Mouse (Mus musculus) inflammation-experienced regulatory T-cells, adult 6 months (primary cell): ENCODE measurements around the gene Zfp618. TPM values are rescaled to one million over a fixed set of nuclear protein-coding genes. Genes with fewer than 3 reads are reported as not detected.

Experiments
- ATAC-seq: one replicate; pipeline ENCODE4 v1.8.0; 2017
- polyA plus RNA-seq, 3 experiments: library from polyadenylated mRNA; unstranded; fragments of 100-300 nt; shearing (Covaris generic); gene quantifications; one replicate each; pipeline ENCODE4 v1.2.1; 2017

Zfp618 gene
- polyA plus RNA-seq, 3 experiments from 2014 or later: 0.05 to 0.31 TPM; not detected in 1

DNA sequence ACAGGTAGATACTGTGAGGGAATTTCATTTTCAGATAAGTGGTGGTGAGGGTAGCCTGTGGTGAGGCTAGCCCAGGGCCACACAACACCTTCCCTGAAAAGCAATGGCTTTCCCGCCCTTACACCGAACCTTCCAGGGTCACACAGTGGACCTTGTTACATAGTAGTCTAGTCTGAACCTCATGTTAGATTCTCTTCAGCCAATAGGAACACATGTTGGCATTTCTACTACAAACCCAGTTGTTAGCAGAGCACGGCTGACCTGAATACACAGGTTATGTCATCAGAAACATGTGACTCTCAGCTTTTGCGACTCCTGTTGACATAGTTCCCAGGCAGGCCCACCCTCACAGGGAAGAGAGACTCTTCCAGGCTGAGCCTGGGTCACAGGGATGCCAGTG is 33.9 kb downstream of the Zfp618 start:
- no peak for ATAC-seq

DNA sequence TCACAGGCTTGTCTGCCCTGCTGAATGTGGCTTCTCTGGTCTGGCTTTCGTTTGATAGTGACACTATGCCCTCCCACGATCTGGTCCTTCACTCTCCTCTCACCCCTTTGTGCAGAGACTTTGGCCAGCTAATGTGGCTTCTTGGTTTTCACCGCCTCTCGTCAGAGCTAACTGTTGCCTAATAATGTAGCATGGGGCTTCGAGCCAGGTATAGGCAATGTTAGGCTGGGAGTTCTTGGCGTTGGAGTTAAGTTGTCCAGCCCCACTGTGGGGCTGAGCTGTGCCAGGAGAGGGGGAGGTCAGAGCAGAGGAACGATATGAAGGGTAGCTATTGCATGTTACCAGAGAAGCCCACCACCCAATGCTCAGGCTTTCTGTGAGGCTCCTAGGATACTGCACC is 34.5 kb downstream of the Zfp618 start:
- ATAC-seq: no peak

DNA sequence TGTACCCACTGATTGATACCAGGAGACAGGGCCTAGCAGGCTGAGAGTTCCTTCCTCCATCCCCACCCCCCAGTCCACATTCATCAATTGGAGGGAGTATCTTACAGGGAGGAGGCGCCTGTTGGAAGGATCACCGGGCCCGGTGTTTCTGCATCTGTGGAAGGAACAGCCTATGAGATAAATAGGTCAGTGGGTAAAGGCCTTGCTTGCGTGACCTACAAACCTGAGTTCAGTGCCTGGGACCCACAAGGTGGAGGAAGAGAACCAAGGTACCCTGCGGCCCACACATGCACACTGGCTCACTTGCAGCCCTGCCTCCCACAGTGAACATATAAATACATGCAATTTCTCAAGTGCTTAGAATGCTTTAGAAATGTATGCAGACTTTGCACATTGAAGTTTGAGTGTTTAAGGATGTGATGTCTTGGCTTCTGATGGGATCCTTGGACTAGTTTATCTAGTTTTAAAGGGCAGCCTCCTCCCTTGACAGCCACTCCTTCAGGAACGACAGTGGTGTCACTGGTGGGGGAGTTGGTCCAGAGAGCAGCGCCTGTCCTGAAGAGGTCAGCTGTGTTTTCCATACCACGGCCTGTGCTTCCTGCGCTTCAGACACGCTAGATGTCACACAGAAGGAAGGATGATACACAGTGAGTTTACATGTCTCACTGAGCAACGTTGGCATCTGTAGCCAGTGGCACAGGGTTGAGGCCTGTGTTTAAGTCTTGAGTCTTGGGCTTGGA is 35.1 kb downstream of the Zfp618 start:
- no peak for ATAC-seq

DNA sequence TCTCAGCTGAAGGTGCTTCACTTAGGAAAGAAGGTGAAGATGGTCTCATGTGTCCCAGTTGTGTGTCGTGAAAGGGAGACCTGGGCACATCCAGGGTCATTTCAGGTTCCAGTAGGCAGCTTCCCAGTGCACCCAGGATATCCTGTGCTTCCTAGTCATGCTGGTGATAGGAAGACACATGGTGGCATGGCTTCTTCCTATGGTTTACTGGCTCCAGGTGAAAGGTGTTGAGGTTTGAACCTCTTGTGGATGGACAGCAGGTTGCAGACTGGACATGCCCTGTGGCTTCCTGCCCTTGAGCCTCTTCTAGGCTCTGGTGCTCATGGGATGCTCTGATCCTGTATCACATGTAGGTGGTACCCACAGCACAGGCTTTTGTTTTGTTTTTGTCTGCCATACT is 37.0 kb downstream of the Zfp618 start:
- no peak for ATAC-seq

- ATAC-seq: no peak
These were observed 39.1 kb downstream of the Zfp618 start for GRCm38 (mm10) chr4:63004519-63004918.

DNA sequence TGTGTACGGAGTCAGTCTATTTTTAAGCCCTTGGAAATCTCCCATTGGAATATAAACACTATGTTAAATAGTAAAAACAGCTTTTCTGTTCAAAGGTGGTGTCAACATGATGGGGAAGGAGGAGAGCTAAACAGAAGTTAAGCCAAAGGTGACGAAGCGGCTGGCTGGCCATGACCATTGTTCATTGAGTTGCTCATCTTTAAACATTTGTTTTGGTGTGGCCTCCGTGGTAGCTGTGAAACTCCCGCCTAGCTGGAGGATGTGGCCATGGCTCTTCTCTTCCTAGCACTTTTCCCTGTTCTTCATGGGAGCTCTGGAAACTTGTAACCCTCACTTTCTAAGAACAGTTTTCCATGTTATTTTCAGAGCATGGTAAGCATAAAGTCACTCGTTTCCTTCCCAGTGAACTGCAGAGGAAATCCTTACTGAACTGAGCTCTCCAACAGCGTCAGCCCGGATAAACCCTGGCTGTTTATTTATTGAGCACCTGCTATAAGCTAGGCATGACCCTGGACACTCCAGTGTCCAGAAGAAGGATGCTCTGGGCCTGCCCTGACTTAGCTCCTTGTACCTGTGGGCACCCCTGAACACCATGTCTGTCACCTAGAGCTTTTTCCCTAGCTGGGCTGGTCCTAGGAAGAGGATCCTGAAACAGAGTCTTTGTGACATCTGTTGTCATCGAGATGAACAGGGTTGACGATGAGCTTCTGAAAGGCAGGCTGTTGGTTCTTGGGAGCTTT is 40.2 kb downstream of the Zfp618 start:
- ATAC-seq: no peak

DNA sequence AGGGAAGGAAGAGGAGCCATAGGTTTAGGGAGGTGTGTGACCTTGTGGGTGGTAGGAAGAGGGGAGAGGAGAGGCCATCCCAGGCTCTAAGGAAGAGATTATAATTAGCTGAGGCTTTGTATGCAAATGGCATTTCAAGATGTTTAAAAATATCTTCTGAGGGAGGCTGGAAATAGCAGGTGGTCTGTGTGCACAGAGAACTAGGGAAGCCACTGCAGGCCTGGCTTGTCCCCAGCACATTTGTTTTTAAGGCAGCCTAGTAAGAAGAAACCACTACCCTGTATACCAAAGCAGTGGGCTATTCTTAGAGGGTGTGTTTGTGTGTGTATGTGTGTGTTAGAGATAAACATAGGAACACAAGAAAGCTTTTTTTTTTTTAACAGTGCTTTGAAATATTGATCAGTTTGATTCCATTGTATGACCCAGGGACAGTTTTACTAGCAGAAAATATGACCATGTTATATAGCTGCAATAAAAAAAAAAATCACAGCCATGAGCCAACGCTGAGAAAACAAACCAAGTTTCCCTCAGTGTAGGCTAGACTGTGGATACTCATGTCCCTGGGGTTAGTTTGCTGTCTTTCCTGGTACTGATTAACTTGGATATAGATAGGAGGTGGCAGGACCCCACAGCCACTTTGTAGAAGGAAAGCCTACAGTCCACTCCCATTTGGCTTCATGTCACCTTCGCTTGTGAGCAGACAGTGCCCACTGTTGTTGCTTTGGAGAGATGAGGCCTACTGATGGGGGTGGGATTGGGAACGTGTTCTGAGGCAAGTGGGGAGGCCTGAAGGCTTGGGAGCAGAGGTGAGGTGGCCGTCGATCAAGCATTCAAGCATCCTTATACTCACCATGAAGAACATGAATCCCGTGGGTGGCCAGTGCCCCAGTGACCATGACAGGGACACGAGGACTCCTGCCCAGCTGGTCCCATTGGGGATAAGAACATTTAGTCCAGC is 41.1 kb downstream of the Zfp618 start:
- ATAC-seq: no peak

DNA sequence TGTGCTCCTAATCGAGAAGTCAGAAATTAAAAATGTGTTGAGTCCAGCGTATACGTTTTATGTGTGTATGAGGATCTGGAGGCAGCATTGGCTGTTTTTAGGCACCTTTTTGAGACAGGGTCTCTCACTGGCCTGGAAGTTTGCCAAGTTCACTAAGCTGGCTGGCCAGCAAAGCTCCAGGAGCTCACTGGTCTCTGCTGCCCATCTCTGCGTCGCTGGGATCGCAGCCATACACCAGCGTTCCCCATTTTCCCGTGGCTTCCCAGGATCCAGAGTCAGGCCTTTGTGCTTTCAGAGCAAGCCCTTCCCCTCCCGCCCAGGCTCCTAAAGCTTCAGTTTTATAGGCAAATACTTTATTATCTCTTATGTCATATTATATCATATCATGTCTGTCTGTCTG is 42.8 kb downstream of the Zfp618 start:
- no peak for ATAC-seq

GRCm38 (mm10) chr4:63008822-63009221 is 43.4 kb downstream of the Zfp618 start:
- ATAC-seq: no peak

GRCm38 (mm10) chr4:63009821-63010220 is 44.4 kb downstream of the Zfp618 start:
- no peak for ATAC-seq

GRCm38 (mm10) chr4:63010226-63010625 is 44.9 kb downstream of the Zfp618 start:
- no peak for ATAC-seq

GRCm38 (mm10) chr4:63018616-63019015 is 53.2 kb downstream of the Zfp618 start:
- ATAC-seq: no peak

DNA sequence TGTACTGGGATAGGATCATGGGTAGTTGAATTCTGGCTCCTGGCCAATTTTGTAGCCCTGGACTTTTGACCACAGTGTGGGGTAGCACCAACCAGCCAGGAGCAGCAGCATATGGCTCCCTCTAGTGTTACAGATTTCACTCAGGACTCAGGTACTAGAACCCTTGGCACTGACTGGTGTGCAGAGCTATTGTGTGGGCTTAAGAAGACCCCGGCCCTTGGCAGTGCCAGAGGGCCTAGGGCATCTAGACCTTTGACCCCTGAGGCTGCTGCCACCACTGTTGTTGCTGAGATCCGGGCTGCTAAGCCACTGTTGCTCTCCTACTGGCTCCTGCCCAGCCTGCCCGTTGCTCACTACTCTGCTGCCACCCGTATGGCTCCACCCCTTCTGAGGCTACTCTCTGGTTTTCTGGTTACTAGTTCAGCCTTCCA is 54.1 kb downstream of the Zfp618 start:
- ATAC-seq: no peak

- no peak for ATAC-seq
These were observed 55.8 kb downstream of the Zfp618 start for GRCm38 (mm10) chr4:63021034-63021700.

DNA sequence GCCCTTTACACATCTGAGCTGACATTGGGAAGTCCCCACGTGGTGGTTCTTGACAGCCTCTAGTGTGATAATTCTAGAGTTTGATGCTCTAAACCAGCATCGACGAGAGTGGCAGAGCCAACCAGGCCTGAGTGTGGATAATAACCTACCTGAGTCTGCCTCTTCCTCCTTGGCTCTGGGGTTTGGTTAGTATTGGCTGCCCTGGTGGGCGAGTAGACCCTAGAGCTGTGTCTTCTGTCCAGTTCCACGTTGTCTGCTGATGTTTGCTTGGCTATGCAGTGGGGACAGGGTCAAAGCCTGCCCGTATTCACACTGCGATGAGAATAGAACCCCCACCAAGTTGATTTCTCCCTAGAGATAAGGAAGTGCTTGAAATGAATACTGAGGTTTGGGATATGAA is 58.1 kb downstream of the Zfp618 start:
- ATAC-seq: no peak

- no peak for ATAC-seq
These were observed 58.7 kb downstream of the Zfp618 start for GRCm38 (mm10) chr4:63024098-63024497.

DNA sequence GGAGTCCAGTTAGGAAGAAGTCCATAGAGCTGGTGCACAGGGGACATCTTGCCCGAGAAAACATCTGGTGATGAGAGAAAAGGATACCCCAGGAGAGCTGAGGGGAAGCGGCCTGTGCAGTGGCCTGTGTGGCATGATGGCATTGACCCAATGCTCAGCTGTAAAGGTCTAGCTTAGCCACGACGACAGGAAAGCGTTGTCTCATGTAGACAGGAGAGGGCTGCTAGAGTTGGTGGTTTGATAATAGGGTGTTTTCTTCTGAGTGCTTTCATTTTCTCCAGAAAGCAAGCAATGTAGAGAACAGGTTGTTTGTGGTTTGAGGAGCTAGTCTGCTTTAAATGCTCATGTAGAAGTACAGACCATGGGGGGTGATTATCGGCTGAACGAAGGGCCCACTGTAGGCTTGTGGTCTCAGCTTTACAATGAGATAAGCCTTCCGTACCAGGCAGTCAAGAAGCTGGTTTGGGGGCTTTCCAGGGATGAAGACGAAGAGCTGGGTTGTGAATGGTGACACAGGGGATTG is 59.4 kb downstream of the Zfp618 start:
- ATAC-seq: peak; percentile 28

GRCm38 (mm10) chr4:63025306-63025705 is 59.9 kb downstream of the Zfp618 start:
- ATAC-seq: no peak

DNA sequence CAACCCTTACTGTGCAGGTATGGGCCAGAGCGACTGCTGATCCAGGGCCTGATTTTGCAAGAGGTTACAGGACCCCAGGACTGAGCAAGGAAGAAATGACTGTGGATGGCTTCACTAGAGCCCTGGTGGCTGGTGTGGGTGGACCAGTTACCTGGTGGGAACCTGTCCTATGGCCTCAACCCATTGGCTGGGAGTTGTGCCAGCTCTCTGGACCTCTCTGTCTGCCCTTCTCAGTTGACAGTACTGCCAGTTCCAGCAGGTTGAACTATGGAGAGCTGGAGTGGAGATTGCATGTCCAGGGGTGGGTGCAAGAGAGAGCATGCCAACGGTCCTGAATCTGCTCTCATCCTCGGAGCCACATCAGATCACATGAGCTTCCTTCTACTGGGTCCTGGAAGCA is 60.9 kb downstream of the Zfp618 start:
- ATAC-seq: no peak

DNA sequence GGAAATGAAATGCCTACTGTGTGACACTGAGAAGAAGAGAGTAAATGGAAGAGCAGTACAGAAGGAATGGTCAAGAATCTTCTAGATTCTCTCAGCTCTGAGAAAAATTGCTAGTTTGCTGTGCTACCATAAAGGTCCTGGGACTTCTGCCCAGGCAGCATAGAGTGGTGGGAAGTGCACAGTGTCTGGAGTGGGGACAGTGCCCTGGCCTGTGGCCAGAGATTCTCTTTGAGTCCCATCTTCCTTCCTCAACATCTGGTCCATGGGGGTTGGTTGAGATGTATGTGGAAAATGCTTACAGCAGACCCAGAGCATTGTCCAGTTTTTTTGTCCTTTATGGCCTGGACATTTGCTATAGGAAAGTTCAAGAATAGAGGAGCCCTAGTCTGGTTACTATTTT is 62.1 kb downstream of the Zfp618 start:
- ATAC-seq: no peak

DNA sequence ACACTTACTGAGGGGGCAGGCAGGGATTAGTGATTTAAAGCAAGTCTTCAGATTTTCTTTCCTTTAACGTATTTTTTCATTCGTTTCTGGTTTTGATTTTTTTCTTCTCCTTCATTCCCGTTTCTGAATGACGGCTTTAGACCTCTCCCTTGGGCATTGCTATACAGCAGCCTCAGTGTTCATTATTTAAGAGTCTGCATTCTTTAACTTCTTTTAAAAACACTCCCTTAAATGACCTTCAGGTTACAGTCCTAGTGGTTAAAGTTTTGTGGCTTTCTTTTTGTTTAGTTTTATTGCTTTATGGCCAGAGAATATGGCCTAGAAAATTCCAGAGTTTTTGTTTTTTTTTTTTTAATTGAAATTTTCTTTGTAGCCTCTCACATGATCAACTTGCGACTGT is 64.8 kb downstream of the Zfp618 start:
- ATAC-seq: no peak

DNA sequence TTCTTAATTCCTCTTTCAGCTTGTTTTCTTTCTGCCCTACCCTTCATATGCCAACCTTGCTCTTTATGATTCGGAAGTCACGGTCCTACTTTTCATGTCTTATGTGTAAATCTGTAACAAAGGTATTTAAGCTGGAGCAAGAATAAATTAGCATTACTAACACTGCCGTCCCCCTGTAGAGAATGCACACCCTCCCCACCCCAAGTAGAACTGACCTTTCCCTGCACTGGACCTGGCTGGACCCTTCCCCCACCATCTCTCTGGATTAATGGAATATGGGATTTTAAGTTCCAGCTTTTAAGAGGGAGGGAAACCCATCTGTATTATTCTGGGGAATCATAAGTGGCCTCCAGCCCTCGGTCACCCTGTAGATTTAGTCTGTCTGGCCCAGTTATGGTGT is 65.9 kb downstream of the Zfp618 start:
- ATAC-seq: no peak
